Mouse (Mus musculus): ENCODE data around the gene Cers6. TPM values are rescaled to one million over a fixed set of nuclear protein-coding genes. Genes with fewer than 3 reads are reported as not detected.

Gene Cers6
- polyA plus RNA-seq, 1 experiment = 10.3 TPM

- H3K27me3 ChIP-seq (ENCODE audit: control insufficient read depth, insufficient read depth, insufficient read length) = no peaks in the 10 kb centered on the region
- H3K79me2 ChIP-seq (ENCODE audit: control insufficient read depth, insufficient read depth) = peaks cover 91% of the 10 kb centered on the region
- no peak for TF ChIP-seq MYOG (IDR thresholded peaks at IDR 0.05; ENCODE audit: control insufficient read depth, extremely low read depth, insufficient read length)
- no peak for TF ChIP-seq USF1 (IDR thresholded peaks at IDR 0.05; ENCODE audit: low read depth)
- TF ChIP-seq MYOD1 (IDR thresholded peaks at IDR 0.05; ENCODE audit: control insufficient read depth, insufficient read length, low read depth) = no peak
- H3K79me3 ChIP-seq (ENCODE audit: low read depth) = peaks cover 43% of the 10 kb centered on the region
- no peaks in the 10 kb centered on the region for H3K36me3 ChIP-seq (ENCODE audit: control insufficient read depth, insufficient read depth)
- H3K4me3 ChIP-seq (ENCODE audit: insufficient read depth, poor library complexity, severe bottlenecking) = no peak overlapping the region
- H3ac ChIP-seq (ENCODE audit: control insufficient read depth, insufficient read length, low read depth) = no peak overlapping the region
Observed at GRCm38 (mm10) chr2:68885206-68885605, 24.0 kb downstream of the Cers6 start.

- Histone ChIP-seq H3K36me3 (ENCODE audit: control insufficient read depth, insufficient read depth) (no peaks in the 10 kb centered on the region), H3K27me3 (ENCODE audit: control insufficient read depth, insufficient read depth, insufficient read length) (no peaks in the 10 kb centered on the region), H3K4me3 (ENCODE audit: insufficient read depth, poor library complexity, severe bottlenecking) (no peak overlapping the region), H3K79me3 (ENCODE audit: low read depth) (peaks cover 40% of the 10 kb centered on the region), H3ac (ENCODE audit: control insufficient read depth, insufficient read length, low read depth) (no peak overlapping the region), H3K79me2 (ENCODE audit: control insufficient read depth, insufficient read depth) (peaks cover 91% of the 10 kb centered on the region)
- no peak for TF ChIP-seq MAX (IDR thresholded peaks at IDR 0.05)
- no peak for TF ChIP-seq CEBPB (IDR thresholded peaks at IDR 0.05; ENCODE audit: low read depth)
- no peak for TF ChIP-seq MYOG (IDR thresholded peaks at IDR 0.05; ENCODE audit: control insufficient read depth, extremely low read depth, insufficient read length)
- no peak for TF ChIP-seq USF1 (IDR thresholded peaks at IDR 0.05; ENCODE audit: low read depth)
- no peak for TF ChIP-seq CTCF (IDR thresholded peaks at IDR 0.05; ENCODE audit: control insufficient read depth, insufficient read depth, insufficient read length)
- TF ChIP-seq MYOD1 (IDR thresholded peaks at IDR 0.05; ENCODE audit: control insufficient read depth, insufficient read length, low read depth) = no peak
- TF ChIP-seq FOSL1 (IDR thresholded peaks at IDR 0.05; ENCODE audit: insufficient read depth, low read length, poor library complexity, severe bottlenecking) = no peak
Observed at GRCm38 (mm10) chr2:68885766-68886496, 24.7 kb downstream of the Cers6 start.

GRCm38 (mm10) chr2:68886661-68887060 is 25.4 kb downstream of the Cers6 start:
- peaks cover 40% of the 10 kb centered on the region for H3K79me3 ChIP-seq (ENCODE audit: low read depth)
- H3K79me2 ChIP-seq (ENCODE audit: control insufficient read depth, insufficient read depth) = peaks cover 92% of the 10 kb centered on the region
- TF ChIP-seq CTCF (IDR thresholded peaks at IDR 0.05; ENCODE audit: control insufficient read depth, insufficient read depth, insufficient read length) = no peak
- no peak for TF ChIP-seq CEBPB (IDR thresholded peaks at IDR 0.05; ENCODE audit: low read depth)
- TF ChIP-seq MYOD1 (IDR thresholded peaks at IDR 0.05; ENCODE audit: control insufficient read depth, insufficient read length, low read depth) = no peak
- TF ChIP-seq MYOG (IDR thresholded peaks at IDR 0.05; ENCODE audit: control insufficient read depth, extremely low read depth, insufficient read length) = no peak
- TF ChIP-seq USF1 (IDR thresholded peaks at IDR 0.05; ENCODE audit: low read depth) = no peak
- TF ChIP-seq FOSL1 (IDR thresholded peaks at IDR 0.05; ENCODE audit: insufficient read depth, low read length, poor library complexity, severe bottlenecking) = no peak
- TF ChIP-seq MAX (IDR thresholded peaks at IDR 0.05) = no peak

DNA sequence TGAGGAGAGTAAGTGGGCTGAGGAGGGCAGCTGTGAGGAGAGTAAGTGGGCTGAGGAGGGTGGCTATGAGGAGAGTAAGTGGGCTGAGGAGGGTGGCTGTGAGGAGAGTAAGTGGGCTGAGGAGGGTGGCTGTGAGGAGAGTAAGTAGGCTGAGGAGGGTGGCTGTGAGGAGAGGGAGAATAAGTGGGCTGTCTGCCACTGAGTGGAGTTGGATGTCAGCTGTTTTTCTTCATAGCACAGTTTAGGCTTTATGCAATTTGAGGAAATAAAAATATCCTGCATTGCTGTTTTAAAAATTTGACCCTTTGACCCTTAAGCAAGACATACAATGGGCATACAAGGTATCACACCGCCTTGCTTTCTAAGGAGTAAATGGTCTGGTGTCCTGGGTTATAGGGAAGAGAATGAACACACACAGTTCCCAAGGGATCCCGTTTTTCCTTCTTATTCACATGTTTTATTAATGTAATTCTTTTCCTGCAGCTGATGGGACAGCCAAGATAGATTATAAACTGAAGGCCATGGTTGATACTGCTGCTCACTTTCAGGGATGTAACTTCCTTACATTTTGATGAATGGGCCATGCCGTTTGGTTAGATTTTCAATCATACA is 27.0 kb downstream of the Cers6 start:
- H3K27me3 ChIP-seq (ENCODE audit: control insufficient read depth, insufficient read depth, insufficient read length) = no peaks in the 10 kb centered on the region
- H3K79me3 ChIP-seq (ENCODE audit: low read depth) = peaks cover 39% of the 10 kb centered on the region
- H3K4me3 ChIP-seq (ENCODE audit: insufficient read depth, poor library complexity, severe bottlenecking) = no peak overlapping the region
- H3K36me3 ChIP-seq (ENCODE audit: control insufficient read depth, insufficient read depth) = no peaks in the 10 kb centered on the region
- peaks cover 94% of the 10 kb centered on the region for H3K79me2 ChIP-seq (ENCODE audit: control insufficient read depth, insufficient read depth)
- TF ChIP-seq MAX (IDR thresholded peaks at IDR 0.05) (no peak), MYOG (IDR thresholded peaks at IDR 0.05; ENCODE audit: control insufficient read depth, extremely low read depth, insufficient read length) (no peak), CTCF (IDR thresholded peaks at IDR 0.05; ENCODE audit: control insufficient read depth, insufficient read depth, insufficient read length) (no peak), USF1 (IDR thresholded peaks at IDR 0.05; ENCODE audit: low read depth) (no peak), FOSL1 (IDR thresholded peaks at IDR 0.05; ENCODE audit: insufficient read depth, low read length, poor library complexity, severe bottlenecking) (no peak), CEBPB (IDR thresholded peaks at IDR 0.05; ENCODE audit: low read depth) (no peak), MYOD1 (IDR thresholded peaks at IDR 0.05; ENCODE audit: control insufficient read depth, insufficient read length, low read depth) (no peak)
- H3ac ChIP-seq (ENCODE audit: control insufficient read depth, insufficient read length, low read depth) = no peak overlapping the region

More at GRCm38 (mm10) chr2:68886661-68887060, 25.4 kb downstream of the Cers6 start:
- Histone ChIP-seq H3K27me3 (ENCODE audit: control insufficient read depth, insufficient read depth, insufficient read length) (no peaks in the 10 kb centered on the region), H3ac (ENCODE audit: control insufficient read depth, insufficient read length, low read depth) (no peak overlapping the region), H3K36me3 (ENCODE audit: control insufficient read depth, insufficient read depth) (no peaks in the 10 kb centered on the region), H3K4me3 (ENCODE audit: insufficient read depth, poor library complexity, severe bottlenecking) (no peak overlapping the region)

DNA sequence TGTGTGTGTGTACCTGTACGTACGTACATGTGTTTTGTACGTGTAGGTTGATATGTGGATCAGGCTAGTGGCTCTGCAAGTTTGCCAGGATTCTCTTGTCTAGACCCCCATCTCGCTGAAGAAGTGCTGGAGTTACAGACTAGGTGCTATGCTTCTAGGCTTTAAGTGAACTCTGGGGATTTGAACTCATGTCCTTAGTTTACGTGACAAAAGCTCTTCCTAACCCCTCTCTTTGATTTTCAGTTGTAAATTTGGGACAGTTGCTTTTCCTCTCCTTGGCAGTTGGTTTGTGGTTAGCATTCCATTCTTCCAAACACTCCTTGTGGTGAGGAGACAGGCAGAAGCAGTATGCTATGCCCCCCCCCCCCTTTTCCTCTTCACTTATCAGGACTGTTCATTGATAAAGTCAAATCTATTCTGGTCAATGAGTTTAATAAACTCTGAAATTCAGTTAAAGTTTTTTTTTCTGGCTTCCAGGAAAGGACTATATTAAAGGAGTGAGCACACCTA is 28.5 kb downstream of the Cers6 start:
- Histone ChIP-seq H3K4me3 (ENCODE audit: insufficient read depth, poor library complexity, severe bottlenecking) (no peak overlapping the region), H3ac (ENCODE audit: control insufficient read depth, insufficient read length, low read depth) (no peak overlapping the region), H3K79me3 (ENCODE audit: low read depth) (peaks cover 39% of the 10 kb centered on the region), H3K36me3 (ENCODE audit: control insufficient read depth, insufficient read depth) (no peaks in the 10 kb centered on the region), H3K79me2 (ENCODE audit: control insufficient read depth, insufficient read depth) (peaks cover 100% of the 10 kb centered on the region), H3K27me3 (ENCODE audit: control insufficient read depth, insufficient read depth, insufficient read length) (no peaks in the 10 kb centered on the region)
- no peak for TF ChIP-seq FOSL1 (IDR thresholded peaks at IDR 0.05; ENCODE audit: insufficient read depth, low read length, poor library complexity, severe bottlenecking)
- no peak for TF ChIP-seq CEBPB (IDR thresholded peaks at IDR 0.05; ENCODE audit: low read depth)
- no peak for TF ChIP-seq MAX (IDR thresholded peaks at IDR 0.05)
- TF ChIP-seq MYOD1 (IDR thresholded peaks at IDR 0.05; ENCODE audit: control insufficient read depth, insufficient read length, low read depth) = no peak
- no peak for TF ChIP-seq CTCF (IDR thresholded peaks at IDR 0.05; ENCODE audit: control insufficient read depth, insufficient read depth, insufficient read length)
